Mouse (Mus musculus) ES-E14 (cell line): ENCODE measurements at regions not wholly inside any gene's neighbourhood (a gene's known extent, or its start where the extent isn't known, plus 50 kb on each side); places are given as distances from the start of the nearest gene placed in this dataset.

ENCODE experiments used
- DNase-seq: peaks from one replicate; pipeline ENCODE4 v3.0.0-alpha.2; 2013; ENCODE audit warnings: low read depth, low spot score
- H3K27ac ChIP-seq: 2 replicates; pipeline ENCODE4 v1.5.1; 2012; ENCODE audit warnings: low read depth, mild to moderate bottlenecking, low read length, moderate library complexity, mixed read lengths; ENCODE audit not compliant: poor library complexity, insufficient read depth, severe bottlenecking
- H3K36me3 ChIP-seq: 2 replicates; pipeline ENCODE4 v1.6.1; 2012; ENCODE audit warnings: mild to moderate bottlenecking, low read length, moderate library complexity, mixed read lengths; ENCODE audit not compliant: control insufficient read depth, poor library complexity, insufficient read depth, severe bottlenecking
- H3K4me1 ChIP-seq, 2 experiments: fragments of 150-350 bp in 1 of 2; sonication (generic) in 1 of 2; 2 replicates each; pipeline ENCODE4 v1.6.1; 2012; ENCODE audit warnings: low read length in 2 of 2, mild to moderate bottlenecking in 1 of 2, mixed read lengths in 1 of 2; ENCODE audit not compliant: control insufficient read depth in 2 of 2, insufficient read depth in 2 of 2, poor library complexity in 1 of 2
- H3K4me3 ChIP-seq, 2 experiments: fragments of 150-350 bp in 1 of 2; sonication (generic) in 1 of 2; 2 replicates each; pipeline ENCODE4 v1.5.1; 2012; ENCODE audit warnings: low read length in 2 of 2, low read depth in 1 of 2, mild to moderate bottlenecking in 1 of 2, mixed read lengths in 1 of 2; ENCODE audit not compliant: insufficient read depth in 1 of 2, poor library complexity in 1 of 2, severe bottlenecking in 1 of 2
- H3K9ac ChIP-seq: 2 replicates; pipeline ENCODE4 v1.6.1; 2012; ENCODE audit warnings: low read depth, mild to moderate bottlenecking, low read length, mixed read lengths; ENCODE audit not compliant: poor library complexity, insufficient read depth, severe bottlenecking
- H3K9me3 ChIP-seq: fragments of 150-350 bp; sonication (generic); 2 replicates; pipeline ENCODE4 v1.6.1; 2012; ENCODE audit warnings: low read depth, mild to moderate bottlenecking, low read length; ENCODE audit not compliant: control insufficient read depth, insufficient read depth
- CHD2 ChIP-seq: IDR thresholded peaks from 2 replicates; pipeline ENCODE4 v1.6.1; 2014; ENCODE audit warnings: mild to moderate bottlenecking, low read depth, low read length, inconsistent platforms
- HCFC1 ChIP-seq: IDR thresholded peaks from 2 replicates; pipeline ENCODE4 v1.6.1; 2012; ENCODE audit warnings: low read length, inconsistent platforms, borderline replicate concordance; ENCODE audit not compliant: insufficient read depth
- MAFK ChIP-seq: IDR thresholded peaks from 2 replicates; pipeline ENCODE4 v1.6.1; 2014; ENCODE audit warnings: mild to moderate bottlenecking, low read depth, low read length, inconsistent platforms; ENCODE audit not compliant: insufficient read depth
- ZC3H11A ChIP-seq: IDR thresholded peaks from 2 replicates; pipeline ENCODE4 v1.6.1; 2012; ENCODE audit warnings: low read depth, mild to moderate bottlenecking, inconsistent platforms, low read length, borderline replicate concordance
- ZNF384 ChIP-seq: IDR thresholded peaks from 2 replicates; pipeline ENCODE4 v1.6.1; 2012; ENCODE audit warnings: low read depth, low read length, inconsistent platforms
- in situ Hi-C, 2 experiments: fragments of 600-800 bp; cut with MboI; formaldehyde crosslinking; loops; one replicate each; pipeline ENCODE4 v1.15.1; 2025; ENCODE audit warnings: low sequenced_read_pairs in 2 of 2, inconsistent platforms in 1 of 2; ENCODE audit not compliant: unreplicated experiment in 2 of 2

DNA sequence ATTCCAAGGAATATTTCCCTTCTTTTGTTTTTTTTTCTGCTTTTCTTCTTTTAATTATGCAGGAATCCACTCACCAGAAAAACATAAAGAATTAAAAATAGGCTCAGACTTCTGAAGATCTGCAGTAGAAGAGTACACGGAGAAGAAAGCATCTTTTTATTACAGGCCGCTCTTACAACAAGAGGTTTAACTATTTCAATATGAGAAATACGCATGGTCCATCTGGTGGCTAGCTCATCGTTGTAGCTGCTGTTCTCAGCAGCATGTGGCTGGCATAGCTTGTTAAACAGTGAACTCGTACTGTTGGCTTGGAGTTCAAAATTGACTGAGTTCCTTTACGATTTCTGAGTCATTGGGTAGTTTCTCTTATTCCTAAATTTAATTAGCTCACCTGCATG, 188.1 kb downstream of the Ets1 start:
- Histone ChIP-seq H3K9ac (no peak overlapping the region), H3K36me3 (no peaks in the 10 kb centered on the region), H3K4me1 (no peaks in the 10 kb centered on the region), H3K27ac (no peak overlapping the region), H3K4me3 (no peak overlapping the region), H3K9me3 (no peaks in the 10 kb centered on the region)
- DNase-seq = no peak
- in situ Hi-C loops = no loop called here
- no peak for TF ChIP-seq ZNF384
- TF ChIP-seq ZC3H11A = no peak
- TF ChIP-seq MAFK = no peak
- no peak for TF ChIP-seq CHD2
- TF ChIP-seq HCFC1 = no peak

GRCm38 (mm10) chr9:32830268-32830891, 194.4 kb downstream of the Ets1 start:
- DNase-seq = no peak
- Histone ChIP-seq H3K36me3 (no peaks in the 10 kb centered on the region), H3K4me3 (no peak overlapping the region), H3K9me3 (no peaks in the 10 kb centered on the region), H3K4me1 (no peaks in the 10 kb centered on the region), H3K9ac (no peak overlapping the region), H3K27ac (no peak overlapping the region)
- TF ChIP-seq MAFK = no peak
- no peak for TF ChIP-seq HCFC1
- no peak for TF ChIP-seq ZC3H11A
- no peak for TF ChIP-seq CHD2
- no peak for TF ChIP-seq ZNF384
- in situ Hi-C loops = no loop called here

- Histone ChIP-seq H3K9me3 (no peaks in the 10 kb centered on the region), H3K27ac (no peak overlapping the region), H3K9ac (no peak overlapping the region), H3K36me3 (no peaks in the 10 kb centered on the region), H3K4me1 (no peaks in the 10 kb centered on the region), H3K4me3 (no peak overlapping the region)
- in situ Hi-C loops = no loop called here
- DNase-seq = no peak
- TF ChIP-seq HCFC1 (no peak), ZC3H11A (no peak), CHD2 (no peak), ZNF384 (no peak), MAFK (no peak)
Observed at GRCm38 (mm10) chr9:32833373-32833772, 197.4 kb downstream of the Ets1 start.

- TF ChIP-seq ZC3H11A = no peak
- no peak for TF ChIP-seq HCFC1
- no peak for TF ChIP-seq ZNF384
- no peak for TF ChIP-seq MAFK
- no peak for TF ChIP-seq CHD2
- no peak for DNase-seq
- Histone ChIP-seq H3K4me3 (no peak overlapping the region), H3K9ac (no peak overlapping the region), H3K27ac (no peak overlapping the region), H3K36me3 (no peaks in the 10 kb centered on the region), H3K4me1 (no peaks in the 10 kb centered on the region), H3K9me3 (no peaks in the 10 kb centered on the region)
- in situ Hi-C loops = no loop called here
Observed at GRCm38 (mm10) chr9:32834751-32835625, 199.0 kb downstream of the Ets1 start.
